Mouse (Mus musculus) thymus, adult 2 months (tissue): ENCODE data around the gene Isoc2a.

Source experiments
- CTCF ChIP-seq: fragments of 200-500 bp; IDR thresholded peaks from 2 replicates; pipeline ENCODE4 v1.5.1; 2012; ENCODE audit warnings: mild to moderate bottlenecking, control low read depth, low read length, moderate library complexity, borderline replicate concordance; ENCODE audit not compliant: control insufficient read depth, poor library complexity, insufficient read depth; ENCODE audit errors: extremely low read depth
- POLR2A ChIP-seq: fragments of 200-500 bp; IDR thresholded peaks from 2 replicates; pipeline ENCODE4 v1.6.1; 2012; ENCODE audit warnings: mild to moderate bottlenecking, low read length, control low read depth, moderate library complexity; ENCODE audit not compliant: control insufficient read depth, poor library complexity, insufficient read depth; ENCODE audit errors: extremely low read depth

DNA sequence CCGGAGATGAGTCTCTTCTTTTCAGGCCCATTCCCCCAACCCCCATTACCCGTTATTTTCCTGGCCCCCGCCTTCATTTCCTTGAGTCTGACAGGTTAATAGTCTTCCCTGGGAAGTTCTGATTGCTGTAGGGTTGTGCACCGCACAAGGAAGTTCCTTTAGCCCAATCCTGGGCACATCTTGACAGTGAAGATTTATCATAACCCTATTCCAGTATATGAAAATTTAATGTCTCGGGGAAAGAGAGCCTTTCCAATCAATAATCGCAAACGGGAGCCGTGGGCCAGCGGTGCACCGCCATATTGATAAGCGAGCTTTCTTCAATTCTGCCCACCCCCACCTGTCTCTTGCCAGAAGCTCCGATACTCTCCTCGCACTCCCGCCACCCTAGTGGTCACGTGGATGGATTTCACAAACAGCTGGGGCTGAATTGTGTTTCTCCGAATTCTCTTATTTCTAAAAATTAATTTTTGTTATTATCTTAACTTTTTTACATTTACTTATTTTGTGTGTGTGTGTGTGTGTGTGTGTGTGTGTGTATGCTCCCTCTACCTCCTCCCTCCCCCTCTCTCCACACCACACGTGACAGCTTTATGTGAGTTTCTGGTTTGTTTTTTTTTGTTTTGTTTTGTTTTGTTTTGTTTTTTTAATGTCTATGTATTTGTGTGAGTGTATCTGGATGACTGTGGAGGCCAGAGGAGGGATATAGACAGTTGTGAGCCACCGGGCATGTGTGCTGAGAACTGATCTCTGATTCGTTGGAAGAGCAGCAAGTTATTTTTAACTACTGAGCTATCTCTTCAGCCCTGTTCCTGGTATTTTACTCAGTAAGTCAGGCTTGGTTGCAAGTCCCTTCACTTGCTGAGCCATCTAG lies 22.9 kb downstream of the Isoc2a start:
- TF ChIP-seq CTCF: no peak
- TF ChIP-seq POLR2A: no peak
